Mouse (Mus musculus) kidney, embryonic 14.5 days (tissue): ENCODE measurements around the gene M1ap. TPM values are rescaled to one million over a fixed set of nuclear protein-coding genes. Genes with fewer than 3 reads are reported as not detected.

ENCODE experiments used
- ATAC-seq: fragments of 200-750 bp; cut with Nextera tagmentation; 2 replicates; pipeline ENCODE4 v1.8.0; 2017; ENCODE audit warnings: moderate number of reproducible peaks, mild to moderate bottlenecking, moderate TSS enrichment, moderate library complexity; ENCODE audit not compliant: low FRiP score, low TSS enrichment
- H3K27ac ChIP-seq: fragments of 300-500 bp; sonication (generic); 2 replicates; pipeline ENCODE4 v1.5.1; 2014; ENCODE audit warnings: low read depth, mild to moderate bottlenecking, low read length, moderate library complexity, mixed read lengths
- H3K27me3 ChIP-seq: fragments of 300-500 bp; sonication (generic); 2 replicates; pipeline ENCODE4 v1.6.1; 2014; ENCODE audit warnings: mild to moderate bottlenecking, low read length; ENCODE audit not compliant: control insufficient read depth, insufficient read depth
- H3K36me3 ChIP-seq: fragments of 300-500 bp; sonication (generic); 2 replicates; pipeline ENCODE4 v1.6.1; 2014; ENCODE audit warnings: low read length, mixed read lengths; ENCODE audit not compliant: control insufficient read depth, insufficient read depth
- H3K4me1 ChIP-seq: fragments of 300-500 bp; sonication (generic); 2 replicates; pipeline ENCODE4 v1.6.1; 2014; ENCODE audit warnings: low read length, mixed read lengths; ENCODE audit not compliant: control insufficient read depth, insufficient read depth
- H3K4me2 ChIP-seq: fragments of 300-500 bp; sonication (generic); replicated peaks from 2 replicates; pipeline ENCODE4 v1.6.1; 2014; ENCODE audit warnings: low read depth, mild to moderate bottlenecking, low read length
- H3K4me3 ChIP-seq: fragments of 300-500 bp; sonication (generic); 2 replicates; pipeline ENCODE4 v1.5.1; 2014; ENCODE audit warnings: mild to moderate bottlenecking, low read length
- H3K9ac ChIP-seq: fragments of 300-500 bp; sonication (generic); 2 replicates; pipeline ENCODE4 v1.6.1; 2014; ENCODE audit warnings: low read depth, mild to moderate bottlenecking, low read length, moderate library complexity
- H3K9me3 ChIP-seq: fragments of 300-500 bp; sonication (generic); 2 replicates; pipeline ENCODE4 v1.6.1; 2016; ENCODE audit warnings: low read length; ENCODE audit not compliant: control insufficient read depth
- WGBS: fragments of 180-500 bp; shearing (Covaris S2); extraction: QIAGEN DNeasy Blood & Tissue Kit; methylation state at CpG from one replicate; pipeline ENCODE4 v1.1.7; 2014; 5-methylcytosine and 5-hydroxymethylcytosine counted together
- polyA plus RNA-seq: library from polyadenylated mRNA; unstranded; fragments of >200 nt; fragmentation: Nextera tagmentation; extraction: Ambion mirVana; gene quantifications from 2 replicates; pipeline ENCODE4 v1.2.1, GENCODE M21; 2014

M1ap gene
- polyA plus RNA-seq, 1 experiment from 2014 or later = 0.28 TPM

GRCm38 (mm10) chr6:82925005-82925404, 21.7 kb upstream of the M1ap start:
- no peak overlapping the region for H3K9ac ChIP-seq
- no peak overlapping the region for H3K27ac ChIP-seq
- 60% methylated on average over 3 of the region's 3 CpGs for WGBS
- ATAC-seq = no peak
- H3K27me3 ChIP-seq = no peaks in the 10 kb centered on the region
- no peak overlapping the region for H3K4me3 ChIP-seq
- no peak overlapping the region for H3K4me2 ChIP-seq
- no peaks in the 10 kb centered on the region for H3K4me1 ChIP-seq
- H3K36me3 ChIP-seq = no peaks in the 10 kb centered on the region
- H3K9me3 ChIP-seq = no peaks in the 10 kb centered on the region

DNA sequence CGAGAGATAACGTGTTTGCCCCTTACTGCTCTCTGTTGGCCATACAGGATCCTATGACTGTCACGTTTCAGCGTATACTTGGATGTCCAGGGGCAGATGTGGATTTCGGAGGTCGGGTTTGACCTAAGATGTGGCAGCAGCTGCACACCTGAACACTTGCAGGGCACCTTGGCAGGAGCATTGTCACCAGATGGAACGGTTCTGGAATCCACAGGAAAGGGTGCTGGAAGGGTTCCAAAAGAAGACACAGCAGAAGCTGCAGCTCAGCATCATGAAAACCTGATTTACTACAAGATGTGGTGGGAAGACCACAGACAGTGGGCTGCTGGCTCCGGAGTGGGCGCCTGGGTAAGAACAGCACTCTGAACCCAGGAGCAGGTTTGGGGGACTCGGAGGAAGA, 20.6 kb upstream of the M1ap start:
- Histone ChIP-seq H3K27me3 (no peaks in the 10 kb centered on the region), H3K27ac (no peak overlapping the region), H3K9ac (no peak overlapping the region), H3K4me1 (no peaks in the 10 kb centered on the region), H3K36me3 (no peaks in the 10 kb centered on the region), H3K4me3 (no peak overlapping the region), H3K9me3 (no peaks in the 10 kb centered on the region), H3K4me2 (no peak overlapping the region)
- ATAC-seq = no peak
- WGBS = 88% methylated on average over 10 of the region's 10 CpGs

GRCm38 (mm10) chr6:82926528-82926927, 20.2 kb upstream of the M1ap start:
- Histone ChIP-seq H3K27me3 (no peaks in the 10 kb centered on the region), H3K36me3 (no peaks in the 10 kb centered on the region), H3K4me2 (no peak overlapping the region), H3K27ac (no peak overlapping the region), H3K9ac (no peak overlapping the region), H3K9me3 (no peaks in the 10 kb centered on the region), H3K4me3 (no peak overlapping the region), H3K4me1 (no peaks in the 10 kb centered on the region)
- no peak for ATAC-seq
- 86% methylated on average over 7 of the region's 7 CpGs for WGBS

DNA sequence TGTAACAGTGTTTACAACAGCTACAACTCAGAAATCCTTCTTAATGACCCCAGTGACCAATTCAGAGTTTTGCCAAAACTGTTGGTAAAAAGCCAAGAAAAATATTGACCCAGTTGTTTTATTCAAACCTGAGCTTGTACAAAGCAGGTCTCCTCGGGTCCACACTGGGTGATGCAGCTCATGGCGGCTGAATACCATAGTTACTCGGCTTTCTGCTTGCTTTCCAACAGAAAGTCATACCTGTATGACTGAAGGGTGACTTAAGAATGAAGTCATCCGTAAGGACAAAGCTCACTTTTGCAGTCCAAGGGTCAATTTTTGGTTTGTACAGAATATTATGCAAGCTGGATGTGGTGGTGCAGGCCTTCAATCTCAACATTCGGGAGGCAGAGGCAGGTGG, 19.1 kb upstream of the M1ap start:
- no peak overlapping the region for H3K4me3 ChIP-seq
- 70% methylated on average over 5 of the region's 5 CpGs for WGBS
- no peaks in the 10 kb centered on the region for H3K36me3 ChIP-seq
- H3K27ac ChIP-seq = no peak overlapping the region
- H3K4me1 ChIP-seq = no peaks in the 10 kb centered on the region
- H3K9me3 ChIP-seq = no peaks in the 10 kb centered on the region
- ATAC-seq = no peak
- no peak overlapping the region for H3K4me2 ChIP-seq
- no peaks in the 10 kb centered on the region for H3K27me3 ChIP-seq
- H3K9ac ChIP-seq = no peak overlapping the region

DNA sequence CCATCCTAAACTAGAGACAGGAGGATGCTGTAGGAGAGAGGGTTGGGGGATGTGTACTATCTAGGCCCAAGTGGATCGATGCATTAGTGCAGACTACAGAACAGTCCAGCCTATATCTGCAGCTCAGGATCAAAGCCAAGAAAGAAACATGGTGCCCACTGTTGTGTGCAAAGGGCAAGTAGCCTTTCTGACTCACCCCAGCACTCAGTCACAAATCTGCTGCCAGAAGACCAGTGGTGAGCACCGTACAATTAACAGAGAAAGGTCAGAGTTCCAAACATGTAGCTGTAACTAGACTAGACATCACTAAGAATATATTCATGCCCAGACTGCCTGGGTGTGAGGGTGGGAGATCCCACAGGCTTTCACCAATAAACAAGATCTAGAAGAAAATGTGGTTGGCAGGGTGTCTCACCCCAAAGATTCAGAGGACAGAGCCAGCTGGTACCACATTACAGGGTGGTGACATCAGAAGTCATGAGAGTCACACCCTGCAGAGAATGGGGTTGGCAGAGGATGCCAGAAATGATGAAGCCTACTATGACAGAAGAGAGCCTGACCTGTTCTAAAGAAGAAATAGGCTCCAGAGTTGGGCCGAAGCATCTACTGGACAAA, 12.0 kb upstream of the M1ap start:
- no peaks in the 10 kb centered on the region for H3K9me3 ChIP-seq
- no peaks in the 10 kb centered on the region for H3K36me3 ChIP-seq
- no peak overlapping the region for H3K4me3 ChIP-seq
- no peak overlapping the region for H3K9ac ChIP-seq
- no peak for ATAC-seq
- WGBS = 94% methylated on average over 3 of the region's 3 CpGs
- no peak overlapping the region for H3K4me2 ChIP-seq
- H3K4me1 ChIP-seq = no peaks in the 10 kb centered on the region
- H3K27me3 ChIP-seq = peaks cover 13% of the 10 kb centered on the region
- H3K27ac ChIP-seq = no peak overlapping the region

DNA sequence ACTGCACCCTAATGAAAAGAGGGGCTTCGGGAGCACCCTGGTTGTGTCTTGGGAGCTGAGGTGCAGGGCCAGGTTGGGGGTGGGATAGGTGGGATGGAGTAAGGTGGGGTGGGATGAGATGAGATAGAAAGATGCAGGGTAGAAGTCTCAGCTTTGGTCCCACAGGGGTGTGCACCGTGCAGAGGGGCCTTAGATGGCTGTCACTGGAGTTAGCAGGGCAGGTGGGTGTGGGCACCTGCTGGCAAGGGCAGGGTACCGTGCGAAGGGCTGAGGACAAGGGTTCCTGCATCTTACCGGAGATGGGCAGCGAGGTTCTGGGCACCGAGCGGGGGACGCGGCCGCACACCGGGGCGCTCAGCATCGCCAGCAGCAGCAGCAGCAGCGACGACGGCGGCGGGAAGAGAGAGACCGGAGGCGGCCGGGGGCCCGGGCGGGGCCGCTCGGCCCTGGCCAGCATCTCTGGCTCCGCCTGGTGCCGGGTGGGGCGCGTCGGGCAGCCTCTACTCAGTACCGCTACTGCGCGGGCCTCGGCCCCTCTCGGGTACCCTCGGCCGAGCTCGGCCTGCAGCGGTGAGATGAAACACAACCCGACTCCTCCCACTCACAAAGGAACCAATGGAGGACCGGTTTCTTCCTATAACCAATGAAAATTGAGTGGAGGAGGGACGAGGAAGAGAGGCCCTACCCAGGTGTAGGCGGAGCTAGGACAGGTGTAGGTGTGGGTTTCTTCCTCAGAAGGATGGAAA, 7.4 kb upstream of the M1ap start, which contains the start of gene Sema4f:
Gene Sema4f, minus strand, starts transcription at position 603 of the 746 bp plus-strand sequence.
- peak; percentile 98 for ATAC-seq
- 2% methylated on average over 43 of the region's 44 CpGs for WGBS
- H3K4me3 ChIP-seq = peak within 1 kb of the TSS; percentile 53

GRCm38 (mm10) chr6:82940765-82941164, 5.9 kb upstream of the M1ap start:
- Histone ChIP-seq H3K4me1 (no peaks in the 10 kb centered on the region), H3K27ac (no peak overlapping the region), H3K27me3 (peaks cover 13% of the 10 kb centered on the region), H3K9ac (no peak overlapping the region), H3K4me3 (no peak overlapping the region), H3K4me2 (no peak overlapping the region), H3K9me3 (no peaks in the 10 kb centered on the region), H3K36me3 (no peaks in the 10 kb centered on the region)
- WGBS = 79% methylated on average over 3 of the region's 3 CpGs
- no peak for ATAC-seq

More for the DNA sequence above, 7.4 kb upstream of the M1ap start, which contains the start of gene Sema4f:
- peak within 1 kb of the TSS; percentile 86 for H3K4me2 ChIP-seq
- H3K27me3 ChIP-seq = peaks cover 13% of the 10 kb centered on the region
- H3K36me3 ChIP-seq = no peaks in the 10 kb centered on the region
- H3K4me1 ChIP-seq = no peaks in the 10 kb centered on the region
- H3K9me3 ChIP-seq = no peaks in the 10 kb centered on the region
- peak within 1 kb of the TSS; percentile 63 for H3K9ac ChIP-seq
- H3K27ac ChIP-seq = no peak within 1 kb of the TSS

GRCm38 (mm10) chr6:82945750-82946149, 952 bp upstream of the M1ap start:
- WGBS = 58% methylated on average over 6 of the region's 6 CpGs
- Histone ChIP-seq H3K4me2 (no peak overlapping the region), H3K9ac (no peak overlapping the region), H3K4me3 (no peak overlapping the region), H3K27ac (no peak overlapping the region), H3K9me3 (no peaks in the 10 kb centered on the region), H3K4me1 (no peaks in the 10 kb centered on the region), H3K36me3 (no peaks in the 10 kb centered on the region), H3K27me3 (no peaks in the 10 kb centered on the region)
- no peak for ATAC-seq

DNA sequence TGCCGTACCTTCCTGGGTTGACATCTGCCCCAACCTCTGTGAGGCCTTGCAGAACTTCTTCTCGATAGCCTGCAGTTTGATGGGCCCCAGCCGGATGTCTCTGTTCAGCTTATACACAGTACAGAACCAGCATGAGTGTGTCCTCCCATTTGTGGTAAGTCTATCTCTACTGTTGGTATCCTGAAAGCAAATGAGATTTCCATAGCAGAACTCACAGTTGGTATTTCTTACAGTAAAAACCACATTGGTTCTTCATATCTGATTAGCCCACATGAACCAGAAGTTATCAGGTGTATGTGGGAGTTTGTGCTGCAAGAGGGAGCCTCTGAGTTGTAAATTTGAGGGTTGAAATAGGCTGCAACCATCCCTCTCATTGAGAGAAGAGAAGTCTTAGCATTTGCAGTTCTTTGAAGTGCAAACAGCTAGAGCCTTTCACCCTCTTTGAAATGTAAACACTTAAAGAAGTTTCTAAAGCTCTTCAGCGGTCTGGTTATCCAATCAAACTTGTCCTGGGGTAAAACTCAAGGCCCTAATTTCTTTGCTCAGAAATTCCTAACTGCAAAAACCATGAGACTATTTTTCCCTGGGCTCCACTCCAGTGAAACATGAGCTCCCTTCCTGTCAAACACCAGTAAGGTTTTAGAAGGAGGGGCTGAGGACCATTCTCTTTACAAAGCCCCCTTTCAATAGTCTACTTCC, 10.0 kb downstream of the M1ap start:
- H3K4me3 ChIP-seq = no peak overlapping the region
- no peaks in the 10 kb centered on the region for H3K36me3 ChIP-seq
- no peak overlapping the region for H3K4me2 ChIP-seq
- no peak overlapping the region for H3K9ac ChIP-seq
- no peak for ATAC-seq
- H3K27me3 ChIP-seq = no peaks in the 10 kb centered on the region
- 33% methylated on average over 4 of the region's 4 CpGs for WGBS
- H3K4me1 ChIP-seq = no peaks in the 10 kb centered on the region
- no peaks in the 10 kb centered on the region for H3K9me3 ChIP-seq
- H3K27ac ChIP-seq = peak overlapping the region; percentile 43; the same call in 1 of the 2 replicates
